Comparison of ENCODE assay signal across 8 mouse cellular contexts in the genomic region with DNA sequence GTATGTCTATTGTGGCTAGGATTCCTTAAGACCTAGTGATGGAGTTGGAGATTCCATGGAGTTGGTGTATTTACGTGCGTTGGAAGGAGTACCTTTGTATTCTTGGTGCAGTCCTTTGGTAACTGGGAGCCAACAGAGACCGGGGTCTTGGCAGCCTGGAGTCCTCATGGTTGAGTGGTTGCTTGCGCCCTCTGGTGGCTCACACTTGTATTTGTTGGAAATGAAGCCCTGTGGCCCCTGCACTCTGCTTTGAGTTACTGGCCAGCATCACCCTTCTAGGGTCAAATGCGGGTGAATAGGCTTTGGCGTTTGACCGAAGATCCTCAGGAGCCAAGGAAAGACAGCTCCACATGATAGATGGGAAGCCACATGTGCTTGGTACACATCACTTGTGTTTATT.
DNase-seq lines count a peak whose midpoint lies in the region; ATAC-seq lines count a peak whose summit lies in the region.

No protein-coding gene starts in this region.

- 0 out of 2 replicates have a peak, but pooled peaks have one; percentile 59 for ATAC-seq in intestine, embryonic 15.5 days

- H3K9ac ChIP-seq in intestine, embryonic 15.5 days = no peak overlapping the region

- no peak overlapping the region for H3K27ac ChIP-seq in intestine, embryonic 15.5 days

- H3K4me2 ChIP-seq in intestine, embryonic 15.5 days (replicated peaks) = no peak overlapping the region

- H3K9me3 ChIP-seq in intestine, embryonic 15.5 days = no peaks in the 10 kb centered on the region

- no peaks in the 10 kb centered on the region for H3K4me1 ChIP-seq in intestine, embryonic 15.5 days (replicated peaks)

- DNase-seq in spleen, postnatal 4 days (ENCODE audit: low spot score in 2 of 2) = peak; percentile 18 to 62
- DNase-seq in spleen, adult 12 weeks (ENCODE audit: low spot score) = no peak
- DNase-seq in cerebellum, adult 8-10 months = peak; percentile 60
- DNase-seq in frontal cortex, adult 2 months (ENCODE audit: extremely low spot score in 1 of 2, low spot score in 1 of 2) = peak; percentile 20 to 75
- peak; percentile 49 to 55 for DNase-seq in left cerebral cortex, postnatal 25 days (ENCODE audit: low spot score in 2 of 2)
- DNase-seq in naive thymus-derived CD4-positive, alpha-beta T cell, adult 2 months (ENCODE audit: low read depth) = peak; percentile 43
- DNase-seq in thymus, postnatal 4 days = peak; percentile 72

- no peak overlapping the region for H3K4me3 ChIP-seq in intestine, embryonic 15.5 days (replicated peaks)

- intact Hi-C loops in left cerebral cortex, postnatal 25 days (cut with DNase I) = loop anchor here (1.0 kb wide), 1 partner anchor 106 kb away; no protein-coding TSS in a partner anchor

- no peaks in the 10 kb centered on the region for H3K36me3 ChIP-seq in intestine, embryonic 15.5 days

- 24% methylated on average over 7 of the region's 7 CpGs for WGBS in intestine, embryonic 15.5 days

- H3K27me3 ChIP-seq in intestine, embryonic 15.5 days (replicated peaks) = no peaks in the 10 kb centered on the region; the same call in 1 of the 2 replicates
